Mouse (Mus musculus): Measurements from ENCODE around the gene Gm11214.

- TF ChIP-seq CTCF (conservative IDR thresholded peaks at IDR 0.05 in 1 of 2, IDR thresholded peaks at IDR 0.05 in 1 of 2; ENCODE audit: low read depth in 2 of 2, low read length in 2 of 2) (no peak), TCF12 (IDR thresholded peaks at IDR 0.05; ENCODE audit: low read depth, low read length) (no peak), MAFK (IDR thresholded peaks at IDR 0.05; ENCODE audit: insufficient replicate concordance, low read length) (no peak), EP300 (IDR thresholded peaks at IDR 0.05; ENCODE audit: low read length) (no peak), MAX (IDR thresholded peaks at IDR 0.05; ENCODE audit: low read length) (no peak), JUND (conservative IDR thresholded peaks at IDR 0.05; ENCODE audit: low read depth, low read length) (no peak), POLR2A (IDR thresholded peaks at IDR 0.05; ENCODE audit: low read depth, low read length) (no peak), NELFE (IDR thresholded peaks at IDR 0.05; ENCODE audit: low read depth, low read length) (no peak)
These were observed 19.0 kb downstream of the Gm11214 start for GRCm38 (mm10) chr4:63643956-63644726.
